Mouse (Mus musculus) intestine, postnatal 0 days (tissue): Measurements from ENCODE around the gene Smtnl1. TPM values are rescaled to one million over a fixed set of nuclear protein-coding genes. Genes with fewer than 3 reads are reported as not detected.
A peak's percentile ranks its signal among the peaks of the same experiment; 100 is the strongest.

Source experiments
- ATAC-seq: fragments of 200-750 bp; cut with Nextera tagmentation; 2 replicates; pipeline ENCODE4 v1.8.0; 2017; ENCODE audit warnings: mild to moderate bottlenecking, moderate TSS enrichment, moderate library complexity
- H3K27ac ChIP-seq: fragments of 300-500 bp; sonication (generic); 2 replicates; pipeline ENCODE4 v1.5.1; 2014; ENCODE audit warnings: mild to moderate bottlenecking, low read depth, low read length, moderate library complexity
- H3K27me3 ChIP-seq: fragments of 300-500 bp; sonication (generic); replicated peaks from 2 replicates; pipeline ENCODE4 v1.6.1; 2014; ENCODE audit warnings: low read length, mixed read lengths; ENCODE audit not compliant: control insufficient read depth, insufficient read depth
- H3K36me3 ChIP-seq: fragments of 300-500 bp; sonication (generic); 2 replicates; pipeline ENCODE4 v1.6.1; 2014; ENCODE audit warnings: mild to moderate bottlenecking, moderate library complexity; ENCODE audit not compliant: control insufficient read depth, insufficient read depth
- H3K4me1 ChIP-seq: fragments of 300-500 bp; sonication (generic); replicated peaks from 2 replicates; pipeline ENCODE4 v1.6.1; 2014; ENCODE audit warnings: antibody characterized with exemption, low read length, mixed read lengths; ENCODE audit not compliant: control insufficient read depth, insufficient read depth
- H3K4me2 ChIP-seq: fragments of 300-500 bp; sonication (generic); replicated peaks from 2 replicates; pipeline ENCODE4 v1.6.1; 2014; ENCODE audit warnings: low read depth, mild to moderate bottlenecking, moderate library complexity
- H3K4me3 ChIP-seq: fragments of 300-500 bp; sonication (generic); 2 replicates; pipeline ENCODE4 v1.5.1; 2014; ENCODE audit warnings: low read depth, low read length
- H3K9ac ChIP-seq: fragments of 300-500 bp; sonication (generic); 2 replicates; pipeline ENCODE4 v1.6.1; 2014; ENCODE audit warnings: mild to moderate bottlenecking, low read depth, low read length
- H3K9me3 ChIP-seq: fragments of 300-500 bp; sonication (generic); 2 replicates; pipeline ENCODE4 v1.6.1; 2016; ENCODE audit warnings: mixed run types; ENCODE audit not compliant: control insufficient read depth
- CTCF ChIP-seq: sonication (generic); IDR thresholded peaks from 2 replicates; pipeline ENCODE4 v1.5.1; 2016; ENCODE audit warnings: low read depth, mild to moderate bottlenecking, control low read depth, antibody characterized with exemption, moderate library complexity
- WGBS: fragments of 180-500 bp; shearing (Covaris S2); extraction: QIAGEN DNeasy Blood & Tissue Kit; methylation state at CpG from one replicate; pipeline ENCODE4 v1.1.7; 2014; 5-methylcytosine and 5-hydroxymethylcytosine counted together
- polyA plus RNA-seq: library from polyadenylated mRNA; unstranded; fragments of >200 nt; fragmentation: Nextera tagmentation; extraction: Ambion mirVana; gene quantifications from 2 replicates; pipeline ENCODE4 v1.2.1, GENCODE M21; 2015

Smtnl1 gene
- polyA plus RNA-seq, 1 experiment from 2014 or later: 0.46 TPM

DNA sequence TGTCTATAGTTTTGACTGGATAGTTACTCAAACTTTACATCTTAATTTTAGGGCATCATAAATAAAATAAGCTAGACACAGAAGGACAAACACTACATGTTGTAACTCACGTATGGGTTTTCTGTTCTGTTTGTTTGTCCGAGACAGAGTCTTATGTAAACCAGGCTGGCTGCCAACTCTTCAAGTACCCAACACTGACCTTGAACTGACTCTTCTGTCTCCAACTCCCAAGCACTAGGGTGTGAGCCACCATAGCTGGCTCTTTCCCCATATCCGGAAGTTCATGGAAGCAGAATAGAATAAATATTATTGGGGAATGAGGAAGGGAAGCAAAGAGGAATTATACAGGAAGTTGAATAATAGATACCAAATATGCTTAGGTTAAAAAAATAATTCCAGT is 29.9 kb downstream of the Smtnl1 start:
- peaks cover 13% of the 10 kb centered on the region; the same call in 1 of the 2 replicates for H3K9me3 ChIP-seq
- no peak overlapping the region for H3K9ac ChIP-seq
- ATAC-seq: no peak
- H3K4me2 ChIP-seq: no peak overlapping the region
- no peak overlapping the region for H3K27ac ChIP-seq
- H3K36me3 ChIP-seq: no peaks in the 10 kb centered on the region
- TF ChIP-seq CTCF: no peak
- WGBS: 53% methylated on average over 3 of the region's 3 CpGs
- no peak overlapping the region for H3K4me3 ChIP-seq
- no peaks in the 10 kb centered on the region for H3K4me1 ChIP-seq
- H3K27me3 ChIP-seq: no peaks in the 10 kb centered on the region

DNA sequence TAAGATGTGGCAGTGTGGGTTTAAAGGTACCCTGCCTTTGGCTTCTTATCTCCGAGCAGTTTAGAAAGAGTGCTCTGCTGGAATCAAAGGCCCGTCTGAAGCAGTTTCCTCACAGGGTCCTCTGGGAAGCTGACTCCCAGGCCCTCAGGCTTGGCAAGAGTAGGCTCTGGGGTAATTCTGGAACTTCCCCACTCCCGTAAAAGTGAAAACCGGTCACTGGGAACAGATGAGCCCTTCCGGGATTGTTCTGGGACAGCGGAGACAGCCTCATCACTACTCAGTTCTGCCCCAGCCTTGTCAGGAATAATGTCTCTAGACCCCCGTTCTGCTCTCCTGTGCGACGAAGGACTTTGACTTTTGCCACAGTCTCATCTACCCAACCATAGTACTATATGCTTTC is 32.0 kb downstream of the Smtnl1 start:
- H3K27ac ChIP-seq: no peak overlapping the region

DNA sequence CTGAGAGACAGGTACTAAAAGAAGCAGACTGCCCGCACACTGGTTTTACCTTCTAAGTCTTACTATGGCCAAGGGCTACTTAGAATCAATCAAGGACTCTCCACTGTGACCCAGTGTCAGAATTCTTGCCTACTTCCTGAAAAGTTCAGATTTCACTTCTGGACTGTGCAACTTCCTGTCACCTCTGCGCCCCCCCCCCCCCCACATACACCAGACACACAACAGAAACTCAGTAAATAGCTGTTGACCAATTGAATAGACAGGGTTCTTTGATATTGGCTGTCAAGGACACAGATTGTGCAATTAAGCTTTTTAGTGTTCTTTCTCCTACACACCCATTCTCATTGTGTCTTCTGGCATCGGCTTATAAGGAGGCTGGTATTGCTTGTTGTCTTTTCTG is 34.1 kb downstream of the Smtnl1 start:
- no peak for ATAC-seq
- Histone ChIP-seq H3K4me3 (no peak overlapping the region), H3K9ac (no peak overlapping the region), H3K27ac (no peak overlapping the region), H3K36me3 (no peaks in the 10 kb centered on the region), H3K9me3 (no peaks in the 10 kb centered on the region), H3K27me3 (no peaks in the 10 kb centered on the region), H3K4me2 (no peak overlapping the region), H3K4me1 (0 out of 2 replicates have a peak, but pooled peaks cover 5% of the 10 kb centered on the region)
- WGBS: 63% methylated on average over 3 of the region's 3 CpGs
- no peak for TF ChIP-seq CTCF

More for the DNA sequence above, 32.0 kb downstream of the Smtnl1 start:
- no peak overlapping the region for H3K4me2 ChIP-seq
- no peaks in the 10 kb centered on the region for H3K36me3 ChIP-seq
- H3K9ac ChIP-seq: no peak overlapping the region
- no peak for TF ChIP-seq CTCF
- peaks cover 9% of the 10 kb centered on the region; the same call in 1 of the 2 replicates for H3K9me3 ChIP-seq
- WGBS: 57% methylated on average over 9 of the region's 9 CpGs
- no peaks in the 10 kb centered on the region for H3K4me1 ChIP-seq
- no peak overlapping the region for H3K4me3 ChIP-seq
- no peaks in the 10 kb centered on the region for H3K27me3 ChIP-seq
- ATAC-seq: no peak

DNA sequence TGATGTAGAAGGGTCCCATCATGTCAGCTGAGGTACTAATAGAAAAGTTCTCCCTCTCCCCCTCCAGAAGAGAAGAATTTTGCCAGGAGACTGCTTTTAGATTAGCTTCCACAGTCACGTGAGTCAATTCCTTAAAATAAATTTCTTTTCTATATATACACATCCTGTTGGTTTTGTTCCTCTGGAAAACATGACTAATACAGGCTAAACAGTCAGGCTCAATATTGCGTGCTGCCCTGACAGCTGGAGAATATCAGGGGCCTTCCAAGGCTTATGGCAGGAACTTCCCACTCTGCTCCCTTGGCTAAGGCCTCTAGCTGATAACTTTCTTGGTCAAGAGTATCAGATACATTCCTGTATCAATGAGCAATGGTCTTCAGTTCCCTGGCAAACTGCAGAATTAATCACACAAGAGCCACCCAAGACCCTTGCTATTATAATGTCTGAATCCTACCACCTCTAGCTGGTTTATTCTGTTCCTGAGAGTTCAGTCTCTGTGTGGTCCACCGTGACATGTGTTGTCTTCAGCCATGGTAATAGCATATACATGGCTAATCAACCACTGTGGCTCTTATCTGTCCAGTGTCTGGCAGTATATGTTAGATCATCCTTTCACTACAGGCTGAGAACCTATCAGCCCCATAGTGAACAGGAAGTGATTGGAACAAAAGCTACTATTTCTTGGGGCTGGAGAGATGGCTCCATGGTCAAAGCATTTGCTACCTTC is 38.4 kb downstream of the Smtnl1 start:
- no peaks in the 10 kb centered on the region for H3K9me3 ChIP-seq
- ATAC-seq: no peak
- no peak for TF ChIP-seq CTCF
- H3K4me2 ChIP-seq: no peak overlapping the region
- H3K4me1 ChIP-seq: 0 out of 2 replicates have a peak, but pooled peaks cover 5% of the 10 kb centered on the region
- 56% methylated on average over 3 of the region's 3 CpGs for WGBS
- H3K9ac ChIP-seq: no peak overlapping the region
- no peak overlapping the region for H3K4me3 ChIP-seq
- H3K27me3 ChIP-seq: no peaks in the 10 kb centered on the region
- no peaks in the 10 kb centered on the region for H3K36me3 ChIP-seq
- peak overlapping the region; percentile 8; the same call in 1 of the 2 replicates for H3K27ac ChIP-seq

DNA sequence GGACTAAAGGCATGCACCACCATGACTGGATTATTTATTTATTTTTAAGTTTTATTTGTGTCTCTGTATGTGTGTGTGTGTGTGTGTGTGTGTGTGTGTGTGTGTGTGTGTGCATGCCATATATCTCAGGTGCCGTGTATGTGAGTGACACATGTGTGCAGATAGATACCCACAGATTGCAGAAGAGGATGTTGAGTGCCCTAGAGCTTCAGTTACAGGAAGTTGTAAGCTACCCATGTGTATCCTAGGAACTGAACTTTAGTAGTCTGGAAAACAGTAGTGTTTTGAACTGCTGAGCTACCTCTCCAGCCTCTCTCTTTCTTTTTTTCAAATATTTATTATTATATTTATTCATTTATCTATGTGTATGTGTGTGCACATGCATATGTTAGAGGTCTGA is 39.1 kb downstream of the Smtnl1 start:
- Histone ChIP-seq H3K27me3 (no peaks in the 10 kb centered on the region), H3K4me3 (no peak overlapping the region), H3K9me3 (no peaks in the 10 kb centered on the region), H3K4me1 (0 out of 2 replicates have a peak, but pooled peaks cover 5% of the 10 kb centered on the region), H3K9ac (no peak overlapping the region), H3K36me3 (no peaks in the 10 kb centered on the region), H3K27ac (no peak overlapping the region), H3K4me2 (no peak overlapping the region)
- WGBS: 74% methylated on average over 1 of the region's 1 CpGs
- no peak for ATAC-seq
- no peak for TF ChIP-seq CTCF

DNA sequence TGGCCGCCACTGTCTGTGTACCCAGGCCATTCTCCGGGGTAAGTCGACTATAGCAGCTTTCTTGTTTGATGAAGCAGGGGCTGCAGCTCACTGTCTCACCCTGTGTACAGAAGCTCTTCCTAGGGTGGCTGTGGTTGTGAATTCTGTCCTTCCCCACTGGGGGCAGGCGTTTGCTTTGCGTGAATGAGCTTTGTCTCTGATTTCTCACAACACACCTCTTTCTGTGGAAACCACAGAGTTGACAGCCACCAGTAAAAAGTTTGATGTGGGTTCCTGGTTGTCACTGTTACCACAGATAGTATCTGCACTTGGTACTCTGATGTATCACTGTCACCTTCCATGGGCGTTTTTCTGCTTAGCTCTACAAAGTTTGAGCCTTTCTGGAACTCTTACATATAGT is 43.2 kb downstream of the Smtnl1 start:
- Histone ChIP-seq H3K9ac (no peak overlapping the region), H3K9me3 (no peaks in the 10 kb centered on the region), H3K4me2 (no peak overlapping the region), H3K36me3 (no peaks in the 10 kb centered on the region), H3K4me1 (0 out of 2 replicates have a peak, but pooled peaks cover 3% of the 10 kb centered on the region), H3K27me3 (no peaks in the 10 kb centered on the region; the same call in 1 of the 2 replicates), H3K27ac (no peak overlapping the region), H3K4me3 (no peak overlapping the region)
- ATAC-seq: no peak
- TF ChIP-seq CTCF: peak; percentile 64
- 49% methylated on average over 6 of the region's 6 CpGs for WGBS
